In the genomic region with DNA sequence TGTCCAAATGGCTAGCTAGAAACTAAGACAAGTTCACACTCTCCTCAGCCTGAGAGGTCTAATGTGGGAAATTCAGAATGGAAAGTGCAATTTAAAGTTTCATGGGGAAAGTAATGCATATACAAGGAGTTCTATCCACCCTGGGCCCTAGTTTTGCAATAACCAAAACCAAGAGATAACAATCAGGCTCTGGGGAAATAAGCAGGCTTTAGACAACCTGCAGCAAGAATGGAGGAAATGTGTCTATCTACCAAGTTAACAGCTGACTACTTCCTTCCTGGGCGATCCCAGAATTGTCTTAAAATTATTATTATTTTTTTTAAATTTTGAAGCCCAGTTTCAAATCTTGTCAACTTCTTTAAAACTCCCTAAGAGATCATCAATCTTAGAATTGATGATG, we compare ENCODE assay signal across 24 mouse cellular contexts.
"Had no signal": no experiment of that assay in that cellular context is flagged by ENCODE, and none has a peak within 500 bp of the region (broad histone marks: within the 10 kb centered on the region; RNA-seq: fewer than 3 reads in every experiment).

No protein-coding gene starts in this region.

- DNase-seq: gastrocnemius, postnatal 14 days; gastrocnemius, postnatal 36 days; heart, adult 18-20 months; heart, postnatal 10 days; heart, postnatal 4 days; kidney, adult 11 months; kidney, adult 8-10 months; kidney, postnatal 14 days; kidney, postnatal 36 days; liver; liver, embryonic 13.5 days had no signal

- H3K4me3 ChIP-seq: heart, embryonic 10.5 days; heart, embryonic 12.5 days; hindbrain, embryonic 10.5 days; hindbrain, embryonic 12.5 days; hindbrain, embryonic 15.5 days; layer of hippocampus, adult 2 months; left cerebral cortex, adult 2 months; limb, embryonic 10.5 days; limb, embryonic 12.5 days; liver, embryonic 13.5 days; liver, embryonic 15.5 days had no signal

- H3K4me1 ChIP-seq: hindbrain, embryonic 12.5 days; limb, embryonic 10.5 days had no signal

- H3K36me3 ChIP-seq: heart, embryonic 10.5 days; heart, embryonic 12.5 days; hindbrain, embryonic 10.5 days; hindbrain, embryonic 12.5 days; hindbrain, embryonic 15.5 days; limb, embryonic 12.5 days; liver, embryonic 13.5 days; liver, embryonic 15.5 days had no signal

- H3K9me3 ChIP-seq: heart, embryonic 10.5 days; heart, embryonic 12.5 days; hindbrain, embryonic 10.5 days; hindbrain, embryonic 12.5 days; hindbrain, embryonic 15.5 days; limb, embryonic 10.5 days; limb, embryonic 12.5 days; liver, embryonic 13.5 days; liver, embryonic 15.5 days had no signal

- H3K4me2 ChIP-seq: heart, embryonic 12.5 days; hindbrain, embryonic 12.5 days; hindbrain, embryonic 15.5 days; limb, embryonic 12.5 days; liver, embryonic 11.5 days; liver, embryonic 13.5 days; liver, embryonic 15.5 days had no signal

- H3K27me3 ChIP-seq: heart, embryonic 12.5 days; hindbrain, embryonic 12.5 days; hindbrain, embryonic 15.5 days; limb, embryonic 12.5 days; liver, embryonic 13.5 days; liver, embryonic 15.5 days had no signal

- ATAC-seq: hindbrain, postnatal 0 days; intestine, embryonic 16.5 days had no signal

- H3K9ac ChIP-seq: heart, embryonic 12.5 days; hindbrain, embryonic 12.5 days; hindbrain, embryonic 15.5 days; limb, embryonic 12.5 days; liver, embryonic 13.5 days; liver, embryonic 15.5 days had no signal

- H3K27ac ChIP-seq: heart, embryonic 10.5 days; hindbrain, embryonic 10.5 days; hindbrain, embryonic 12.5 days; hindbrain, embryonic 15.5 days; hindbrain, postnatal 0 days; layer of hippocampus, adult 2 months; left cerebral cortex, adult 2 months; limb, embryonic 10.5 days; limb, embryonic 12.5 days; liver, embryonic 13.5 days; liver, embryonic 15.5 days had no signal
